Mouse (Mus musculus) forebrain, embryonic 12.5 days (tissue): ENCODE measurements at regions not wholly inside any gene's neighbourhood (a gene's known extent, or its start where the extent isn't known, plus 50 kb on each side); places are given as distances from the start of the nearest gene placed in this dataset.

ENCODE experiments used
- ATAC-seq: fragments of 200-750 bp; cut with Nextera tagmentation; 2 replicates; pipeline ENCODE4 v1.8.0; 2017; ENCODE audit warnings: moderate TSS enrichment; ENCODE audit not compliant: low FRiP score
- H3K27ac ChIP-seq: fragments of 300-500 bp; sonication (generic); 2 replicates; pipeline ENCODE4 v1.5.1; 2016; ENCODE audit warnings: mild to moderate bottlenecking
- H3K27me3 ChIP-seq: fragments of 300-500 bp; sonication (generic); 2 replicates; pipeline ENCODE4 v1.6.1; 2016; ENCODE audit warnings: mild to moderate bottlenecking
- H3K36me3 ChIP-seq: fragments of 300-500 bp; sonication (generic); replicated peaks from 2 replicates; pipeline ENCODE4 v1.6.1; 2016; ENCODE audit warnings: mild to moderate bottlenecking
- H3K4me1 ChIP-seq: fragments of 300-500 bp; sonication (generic); 2 replicates; pipeline ENCODE4 v1.6.1; 2016
- H3K4me2 ChIP-seq: fragments of 300-500 bp; sonication (generic); 2 replicates; pipeline ENCODE4 v1.6.1; 2016; ENCODE audit warnings: mild to moderate bottlenecking, moderate library complexity
- H3K4me3 ChIP-seq: fragments of 300-500 bp; sonication (generic); replicated peaks from 2 replicates; pipeline ENCODE4 v1.5.1; 2016; ENCODE audit warnings: mild to moderate bottlenecking
- H3K9ac ChIP-seq: fragments of 300-500 bp; sonication (generic); 2 replicates; pipeline ENCODE4 v1.6.1; 2016; ENCODE audit warnings: mild to moderate bottlenecking
- H3K9me3 ChIP-seq: fragments of 300-500 bp; sonication (generic); 2 replicates; pipeline ENCODE4 v1.6.1; 2016
- WGBS: fragments of 180-500 bp; shearing (Covaris S2); methylation state at CpG from one replicate; pipeline ENCODE4 v1.1.7; 2016; 5-methylcytosine and 5-hydroxymethylcytosine counted together

DNA sequence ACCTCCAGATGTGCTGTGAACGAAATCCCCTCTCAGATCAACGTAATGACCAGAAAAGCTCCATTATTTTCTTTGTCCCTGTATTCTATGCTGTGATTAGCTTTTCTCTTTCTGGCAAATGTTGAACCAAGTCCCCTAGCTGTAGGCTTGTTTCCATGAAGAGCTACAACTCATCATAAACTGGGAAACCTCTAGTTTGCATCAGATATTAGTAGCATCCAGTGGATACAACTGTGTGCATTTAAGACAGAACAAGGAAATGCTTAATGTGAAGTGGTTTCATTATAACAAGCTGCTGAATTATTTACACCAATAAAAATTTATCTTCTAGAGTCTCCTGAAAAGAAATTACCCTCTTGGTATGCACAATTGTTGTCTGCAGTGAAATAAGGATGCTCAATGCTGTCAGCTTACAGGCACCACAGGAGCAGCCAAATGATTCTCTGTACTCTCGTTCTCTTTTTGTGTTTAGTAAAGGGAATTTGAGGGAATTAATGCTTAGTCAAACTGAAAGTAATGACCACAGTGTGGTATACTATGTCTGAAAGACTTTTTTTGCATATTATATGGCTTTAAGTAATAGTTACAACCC lies 623.6 kb upstream of the Foxg1 start:
- Histone ChIP-seq H3K27me3 (no peaks in the 10 kb centered on the region), H3K9ac (no peak overlapping the region), H3K27ac (no peak overlapping the region), H3K4me1 (no peaks in the 10 kb centered on the region), H3K9me3 (no peaks in the 10 kb centered on the region), H3K4me2 (no peak overlapping the region), H3K4me3 (no peak overlapping the region), H3K36me3 (no peaks in the 10 kb centered on the region)
- no peak for ATAC-seq
- 63% methylated on average over 3 of the region's 3 CpGs for WGBS
